Mouse (Mus musculus) cerebellum, adult 2 months (tissue): ENCODE measurements at regions not wholly inside any gene's neighbourhood (a gene's known extent, or its start where the extent isn't known, plus 50 kb on each side); places are given as distances from the start of the nearest gene placed in this dataset.

Experiments
- CTCF ChIP-seq: fragments of 200-500 bp; IDR thresholded peaks from 2 replicates; pipeline ENCODE4 v1.5.1; 2011; ENCODE audit warnings: low read depth, mild to moderate bottlenecking, control low read depth, low read length, moderate library complexity, borderline replicate concordance; ENCODE audit not compliant: insufficient read depth
- POLR2A ChIP-seq: fragments of 200-500 bp; IDR thresholded peaks from 2 replicates; pipeline ENCODE4 v1.6.1; 2011; ENCODE audit warnings: low read length, control low read depth, borderline replicate concordance; ENCODE audit not compliant: insufficient read depth

DNA sequence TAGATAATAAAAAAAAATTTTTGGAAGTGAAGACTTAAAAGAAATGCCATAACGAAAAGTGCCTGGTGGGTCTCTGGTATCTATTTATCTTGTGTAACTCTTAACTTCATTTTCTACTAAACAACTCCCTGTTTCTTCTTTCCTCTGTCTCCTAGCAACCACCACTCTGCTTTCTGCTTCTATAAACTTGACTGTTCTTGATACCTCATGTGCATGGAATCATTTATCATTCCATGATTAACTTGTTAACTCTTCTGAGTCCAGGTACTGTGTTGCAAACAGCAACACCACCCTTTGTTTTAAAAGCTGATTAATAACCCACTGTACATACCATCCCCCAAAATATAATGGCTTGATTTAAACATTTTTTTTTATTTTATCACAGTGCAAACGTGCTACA lies 325.0 kb downstream of the Mettl4 start:
- TF ChIP-seq POLR2A = no peak
- TF ChIP-seq CTCF = no peak
